Mouse (Mus musculus) retina, postnatal 1 day (tissue): ENCODE data around the gene Slc38a9.

Experiments
- DNase-seq: peaks from one replicate; pipeline ENCODE4 v3.0.0-alpha.2; 2012

Slc38a9 gene

GRCm38 (mm10) chr13:112660574-112661381 lies at the start of gene Slc38a9:
Gene Slc38a9 (plus strand): TSS chr13:112660751.
- DNase-seq, result peak; percentile 97

GRCm38 (mm10) chr13:112621592-112621991 lies 39.0 kb upstream of the Slc38a9 start:
- DNase-seq, result no peak

- DNase-seq, result no peak
These were observed 36.9 kb upstream of the Slc38a9 start for GRCm38 (mm10) chr13:112623656-112624055.

DNA sequence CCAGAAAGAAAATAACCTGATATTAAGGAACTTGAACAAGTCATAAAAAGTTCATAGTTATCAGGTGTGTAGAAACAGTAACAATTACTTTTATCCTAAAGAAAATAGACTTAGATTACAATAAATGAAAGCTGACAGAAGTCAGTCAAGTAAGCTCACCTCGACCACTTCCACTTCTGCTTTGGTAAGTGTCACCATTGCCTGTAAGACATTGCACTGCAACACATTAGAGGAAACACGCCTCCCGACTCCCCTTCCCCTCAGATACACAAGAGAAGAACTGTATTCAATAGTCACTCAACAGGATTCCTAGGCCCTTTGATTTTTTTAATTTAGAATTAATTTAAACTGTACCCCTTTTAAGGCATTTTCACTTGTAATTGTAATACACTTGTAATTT lies 35.9 kb upstream of the Slc38a9 start:
- no peak for DNase-seq

GRCm38 (mm10) chr13:112625566-112625965 lies 35.0 kb upstream of the Slc38a9 start:
- DNase-seq, result no peak

DNA sequence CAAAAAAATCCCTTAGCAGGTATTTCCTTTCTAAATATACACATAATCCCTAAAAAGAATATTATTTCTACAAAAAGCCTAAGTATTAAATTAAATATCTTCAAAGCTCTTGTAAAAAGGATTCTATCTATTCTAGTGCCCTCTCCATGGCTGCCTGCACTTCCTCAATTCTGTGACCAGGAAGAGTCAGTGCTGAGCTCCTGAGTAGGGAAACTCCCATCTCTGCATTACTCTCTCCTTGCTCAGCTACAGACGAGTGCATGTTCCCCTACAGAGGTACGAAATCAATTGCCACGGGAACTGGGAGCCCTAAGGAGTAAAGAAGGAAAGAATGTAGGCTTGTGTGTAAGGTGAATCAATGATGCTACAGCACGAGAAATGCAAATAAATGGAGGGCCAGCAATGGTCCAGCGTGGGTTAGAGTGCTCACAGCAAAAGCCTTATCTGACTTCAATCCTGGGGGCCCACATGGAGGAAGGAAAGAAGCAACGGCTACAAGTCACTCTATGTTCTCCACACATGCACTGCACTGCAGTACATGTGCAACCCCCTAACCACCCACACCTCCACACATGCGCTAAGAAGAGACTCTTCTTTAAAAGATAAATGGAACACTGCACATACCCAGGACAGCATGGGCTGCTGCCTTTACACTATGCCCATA lies 25.2 kb upstream of the Slc38a9 start:
- DNase-seq, result no peak

DNA sequence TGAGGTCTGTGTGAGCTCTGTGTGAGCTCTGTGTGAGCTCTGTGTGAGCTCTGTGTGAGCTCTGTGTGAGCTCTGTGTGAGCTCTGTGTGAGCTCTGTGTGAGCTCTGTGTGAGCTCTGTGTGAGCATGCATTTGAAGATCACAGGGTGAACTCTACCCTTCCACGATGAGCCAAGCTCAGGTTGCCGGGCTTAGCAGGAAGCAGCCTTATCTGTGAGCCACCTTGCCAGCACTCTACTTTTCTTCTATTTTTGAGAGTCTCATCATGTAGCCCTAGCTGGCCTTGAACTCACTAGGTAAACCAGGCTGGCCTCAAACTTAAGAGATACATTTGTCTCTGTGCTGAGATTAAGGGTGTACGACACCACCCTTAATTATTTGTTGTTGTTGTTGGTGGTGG lies 24.1 kb upstream of the Slc38a9 start:
- DNase-seq, result no peak

GRCm38 (mm10) chr13:112639111-112639510 lies 21.4 kb upstream of the Slc38a9 start:
- DNase-seq, result no peak

GRCm38 (mm10) chr13:112642897-112643296 lies 17.7 kb upstream of the Slc38a9 start:
- no peak for DNase-seq

GRCm38 (mm10) chr13:112644996-112645395 lies 15.6 kb upstream of the Slc38a9 start:
- peak; percentile 21 for DNase-seq

DNA sequence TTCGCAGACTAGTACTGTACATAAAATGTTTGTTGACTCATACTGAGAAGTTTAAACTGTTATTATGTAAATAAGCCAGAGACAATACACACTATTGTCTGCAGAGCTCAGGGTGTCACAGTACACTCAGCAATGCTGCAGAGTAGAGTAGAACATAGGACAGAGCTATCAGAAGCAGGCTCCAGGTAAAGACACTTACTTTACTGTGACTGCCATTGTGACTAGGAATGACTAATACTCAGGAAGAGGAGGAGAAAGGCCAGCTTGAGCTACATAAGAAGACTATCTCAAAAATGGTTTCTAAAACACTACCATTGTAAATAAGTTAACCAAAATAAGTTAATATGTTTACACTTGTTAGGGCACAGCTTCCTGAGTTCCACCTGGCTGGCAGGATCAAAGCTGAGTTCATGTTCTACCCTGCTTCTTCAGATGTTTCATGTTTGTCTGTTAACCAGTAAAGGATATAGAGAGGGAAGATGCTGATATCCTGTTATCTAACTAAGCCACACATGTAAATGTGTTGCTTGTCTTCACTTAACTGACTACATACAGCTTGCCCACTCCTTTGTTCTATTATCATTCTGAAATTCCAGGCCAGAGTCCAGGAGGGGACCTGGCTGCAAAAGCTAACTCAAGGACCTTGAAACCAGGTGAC lies 14.9 kb upstream of the Slc38a9 start:
- peak; percentile 37 for DNase-seq

- DNase-seq, result no peak
These were observed 9.4 kb upstream of the Slc38a9 start for GRCm38 (mm10) chr13:112651183-112651582.

GRCm38 (mm10) chr13:112652205-112652604 lies 8.3 kb upstream of the Slc38a9 start, which contains the start of gene Ddx4:
Gene Ddx4 (minus strand): TSS chr13:112652475.
- no peak for DNase-seq

GRCm38 (mm10) chr13:112659986-112660573 lies 471 bp upstream of the Slc38a9 start:
- DNase-seq, result no peak

- no peak for DNase-seq
These were observed 1.1 kb downstream of the Slc38a9 start for GRCm38 (mm10) chr13:112661687-112662086.

- no peak for DNase-seq
These were observed 6.0 kb downstream of the Slc38a9 start for GRCm38 (mm10) chr13:112666433-112667024.

GRCm38 (mm10) chr13:112667215-112667614 lies 6.7 kb downstream of the Slc38a9 start:
- no peak for DNase-seq

- no peak for DNase-seq
These were observed 11.2 kb downstream of the Slc38a9 start for GRCm38 (mm10) chr13:112671708-112672107.

DNA sequence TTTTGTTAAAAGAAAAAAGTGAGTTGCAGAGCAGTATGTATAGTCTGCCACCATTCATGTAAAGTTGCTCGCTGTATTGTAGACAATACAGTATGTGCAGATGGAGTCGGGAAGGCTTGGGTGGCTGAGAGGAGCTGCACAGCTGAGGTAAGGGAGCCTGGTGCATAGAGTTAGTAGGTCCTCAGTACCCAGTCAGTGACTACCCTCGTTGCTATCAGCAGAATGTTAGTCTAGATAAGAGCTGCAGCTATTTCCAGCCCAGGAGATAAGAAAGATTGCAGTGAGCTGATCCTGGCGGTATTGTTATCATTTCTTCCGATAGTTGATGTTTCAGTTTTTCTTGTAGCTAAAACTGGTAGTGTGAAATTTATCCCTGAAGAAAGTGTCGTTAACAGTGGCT lies 12.2 kb downstream of the Slc38a9 start:
- DNase-seq, result no peak

- DNase-seq, result peak; percentile 89
These were observed 13.4 kb downstream of the Slc38a9 start for GRCm38 (mm10) chr13:112673899-112674447.

DNA sequence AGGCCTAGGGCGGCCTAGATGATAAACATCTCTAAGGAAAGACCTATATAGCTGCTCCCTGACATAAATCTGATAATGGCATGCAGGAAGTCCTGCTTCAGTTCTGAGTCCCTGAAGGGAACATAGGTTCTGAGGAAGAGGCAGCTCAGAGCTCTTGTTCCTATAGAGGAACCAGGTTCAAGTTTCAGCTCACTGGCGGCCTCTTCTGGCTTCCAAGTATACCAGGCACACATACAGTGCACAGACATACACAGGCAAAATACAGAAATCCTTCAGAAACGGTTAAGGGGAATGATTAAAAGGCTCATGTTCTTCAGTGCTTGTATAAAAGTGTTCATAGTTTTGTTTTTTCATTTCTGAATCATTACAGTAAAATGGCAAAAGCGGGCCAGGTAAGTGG lies 17.6 kb downstream of the Slc38a9 start:
- DNase-seq, result peak; percentile 18

GRCm38 (mm10) chr13:112683312-112683711 lies 22.8 kb downstream of the Slc38a9 start:
- DNase-seq, result no peak

GRCm38 (mm10) chr13:112683970-112684369 lies 23.4 kb downstream of the Slc38a9 start:
- no peak for DNase-seq
